Mouse (Mus musculus): ENCODE data around the gene Tns1. TPM values are rescaled to one million over a fixed set of nuclear protein-coding genes. Genes with fewer than 3 reads are reported as not detected.

Gene Tns1
- total and polyA plus RNA-seq, 3 experiments = 0.40 to 3.6 (median 0.89) TPM

- H3K4me1 ChIP-seq (ENCODE audit: control insufficient read depth in 1 of 2, insufficient read depth in 2 of 2) = no peaks in the 10 kb centered on the region
- no peak overlapping the region for H3K4me2 ChIP-seq (ENCODE audit: insufficient read depth, low read depth, poor library complexity, severe bottlenecking)
- H3K36me3 ChIP-seq (replicated peaks in 1 of 2; ENCODE audit: control insufficient read depth in 1 of 2, insufficient read depth in 1 of 2, low read length in 1 of 2) = no peaks in the 10 kb centered on the region
- no peak for TF ChIP-seq E2F4 (IDR thresholded peaks at IDR 0.05; ENCODE audit: insufficient replicate concordance, low read depth, low read length)
- no peak for TF ChIP-seq HCFC1 (IDR thresholded peaks at IDR 0.05; ENCODE audit: low read depth, low read length)
- no peak for TF ChIP-seq GABPA (IDR thresholded peaks at IDR 0.05; ENCODE audit: insufficient replicate concordance, low read depth, low read length)
- no peak for TF ChIP-seq NELFE (IDR thresholded peaks at IDR 0.05; ENCODE audit: low read depth, low read length)
- no peak for TF ChIP-seq ELF1 (IDR thresholded peaks at IDR 0.05; ENCODE audit: low read depth, low read length)
- TF ChIP-seq ZKSCAN1 (IDR thresholded peaks at IDR 0.05; ENCODE audit: borderline replicate concordance, low read depth, low read length) = no peak
- no peak for TF ChIP-seq ZNF384 (IDR thresholded peaks at IDR 0.05; ENCODE audit: low read depth, low read length)
- no peak for TF ChIP-seq USF1 (IDR thresholded peaks at IDR 0.05; ENCODE audit: low read depth, low read length)
- TF ChIP-seq MYC (IDR thresholded peaks at IDR 0.05; ENCODE audit: low read depth, low read length) = no peak
- no peak for TF ChIP-seq KAT2A (IDR thresholded peaks at IDR 0.05; ENCODE audit: insufficient replicate concordance, low read length)
- TF ChIP-seq CHD2 (IDR thresholded peaks at IDR 0.05; ENCODE audit: low read length) = no peak
- TF ChIP-seq IRF4 (IDR thresholded peaks at IDR 0.05; ENCODE audit: low read depth, low read length) = no peak
- no peak for TF ChIP-seq ZC3H11A (IDR thresholded peaks at IDR 0.05; ENCODE audit: low read depth, low read length)
- H3K79me2 ChIP-seq (replicated peaks; ENCODE audit: control insufficient read depth, extremely low read depth, insufficient read depth, poor library complexity, severe bottlenecking) = no peaks in the 10 kb centered on the region
- peaks cover 9% of the 10 kb centered on the region for H3K9me3 ChIP-seq (replicated peaks; ENCODE audit: low read length)
- H3K27ac ChIP-seq (ENCODE audit: insufficient read depth, low read depth) = no peak overlapping the region
- dilution Hi-C loops (cut with MboI; ENCODE audit: extremely low pct_ligation_motif_present, extremely low pct_unique_long_range_greater_than_20kb, low sequenced_read_pairs) (no loop called here), in situ Hi-C loops (cut with MboI; ENCODE audit: low pct_ligation_motif_present, low pct_unique_long_range_greater_than_20kb, low sequenced_read_pairs) (no loop called here)
- peaks cover 35% of the 10 kb centered on the region for H3K27me3 ChIP-seq (replicated peaks)
- H3K9ac ChIP-seq (ENCODE audit: insufficient read depth, low read depth) = no peak overlapping the region
- H3K4me3 ChIP-seq (replicated peaks in 1 of 3; ENCODE audit: low read depth in 2 of 3, low read length in 2 of 3, poor library complexity in 1 of 3) = no peak overlapping the region
- DNase-seq (ENCODE audit: extremely low read depth) = no peak
Measured at GRCm38 (mm10) chr1:73875676-73876218, 248.5 kb downstream of the Tns1 start.

GRCm38 (mm10) chr1:73864314-73864713 is 259.9 kb downstream of the Tns1 start:
- Histone ChIP-seq H3K9ac (ENCODE audit: insufficient read depth, low read depth) (no peak overlapping the region), H3K27me3 (replicated peaks) (peaks cover 47% of the 10 kb centered on the region), H3K4me2 (ENCODE audit: insufficient read depth, low read depth, poor library complexity, severe bottlenecking) (no peak overlapping the region), H3K9me3 (replicated peaks; ENCODE audit: low read length) (no peaks in the 10 kb centered on the region), H3K4me1 (ENCODE audit: control insufficient read depth in 1 of 2, insufficient read depth in 2 of 2) (no peaks in the 10 kb centered on the region), H3K27ac (ENCODE audit: insufficient read depth, low read depth) (no peak overlapping the region), H3K79me2 (replicated peaks; ENCODE audit: control insufficient read depth, extremely low read depth, insufficient read depth, poor library complexity, severe bottlenecking) (no peaks in the 10 kb centered on the region), H3K36me3 (replicated peaks in 1 of 2; ENCODE audit: control insufficient read depth in 1 of 2, insufficient read depth in 1 of 2, low read length in 1 of 2) (no peaks in the 10 kb centered on the region), H3K4me3 (replicated peaks in 1 of 3; ENCODE audit: low read depth in 2 of 3, low read length in 2 of 3, poor library complexity in 1 of 3) (no peak overlapping the region)
- DNase-seq (ENCODE audit: extremely low read depth) = no peak
- in situ Hi-C loops (cut with MboI; ENCODE audit: low pct_ligation_motif_present, low pct_unique_long_range_greater_than_20kb, low sequenced_read_pairs) = no loop called here
- TF ChIP-seq CHD2 (IDR thresholded peaks at IDR 0.05; ENCODE audit: low read length) (no peak), E2F4 (IDR thresholded peaks at IDR 0.05; ENCODE audit: insufficient replicate concordance, low read depth, low read length) (no peak), TCF12 (IDR thresholded peaks at IDR 0.05; ENCODE audit: low read depth, low read length) (no peak), JUN (IDR thresholded peaks at IDR 0.05; ENCODE audit: insufficient read depth, low read depth, low read length) (no peak), NRF1 (IDR thresholded peaks at IDR 0.05; ENCODE audit: low read depth, low read length) (no peak), IRF4 (IDR thresholded peaks at IDR 0.05; ENCODE audit: low read depth, low read length) (no peak), EP300 (IDR thresholded peaks at IDR 0.05; ENCODE audit: low read length) (no peak), MAFK (IDR thresholded peaks at IDR 0.05; ENCODE audit: insufficient replicate concordance, low read length) (no peak), NELFE (IDR thresholded peaks at IDR 0.05; ENCODE audit: low read depth, low read length) (no peak), KAT2A (IDR thresholded peaks at IDR 0.05; ENCODE audit: insufficient replicate concordance, low read length) (no peak), ZC3H11A (IDR thresholded peaks at IDR 0.05; ENCODE audit: low read depth, low read length) (no peak), ELF1 (IDR thresholded peaks at IDR 0.05; ENCODE audit: low read depth, low read length) (no peak), RCOR1 (conservative IDR thresholded peaks at IDR 0.05; ENCODE audit: low read depth, low read length) (no peak), MAX (IDR thresholded peaks at IDR 0.05; ENCODE audit: low read length) (no peak)
- dilution Hi-C loops (cut with MboI; ENCODE audit: extremely low pct_ligation_motif_present, extremely low pct_unique_long_range_greater_than_20kb, low sequenced_read_pairs) = no loop called here

Measured in CH12.LX (cell line).